Mouse (Mus musculus): ENCODE measurements around the gene Cops8. TPM values are rescaled to one million over a fixed set of nuclear protein-coding genes. Genes with fewer than 3 reads are reported as not detected.
A peak's percentile ranks its signal among the peaks of the same experiment; 100 is the strongest.

Cops8 gene
- total and polyA plus RNA-seq, 3 experiments = 58.6 to 113 (median 98.2) TPM

DNA sequence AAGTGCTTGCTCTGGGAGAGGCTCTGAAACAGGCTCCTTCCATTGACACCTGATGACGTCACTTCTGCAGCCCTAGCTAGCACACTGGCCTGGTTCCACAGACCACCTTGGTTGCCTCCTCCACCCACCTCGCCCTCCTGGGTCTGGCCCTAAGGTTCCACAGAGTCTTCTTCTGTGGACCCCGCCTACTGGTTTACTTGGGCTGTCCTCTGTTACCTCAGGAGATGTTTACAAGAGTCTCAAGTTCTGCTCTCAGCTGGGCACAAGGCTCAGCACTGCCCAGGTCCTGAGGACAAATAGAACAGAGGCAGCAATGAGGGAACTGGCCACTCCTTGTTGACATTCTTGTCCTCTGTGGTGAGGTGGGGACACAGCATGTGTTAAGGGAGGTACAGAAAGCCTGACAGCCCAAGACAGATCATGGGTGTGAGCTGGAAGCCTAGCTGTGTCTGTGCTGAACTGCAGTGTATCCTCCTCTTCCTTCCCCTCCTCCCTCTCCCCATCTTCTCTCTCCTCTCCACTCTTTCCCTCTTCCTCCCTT is 31.5 kb downstream of the Cops8 start:
- H3K9me3 ChIP-seq (replicated peaks; ENCODE audit: low read length) = no peaks in the 10 kb centered on the region
- TF ChIP-seq ELF1 (IDR thresholded peaks at IDR 0.05; ENCODE audit: low read depth, low read length) (no peak), ZNF384 (IDR thresholded peaks at IDR 0.05; ENCODE audit: low read depth, low read length) (no peak), RAD21 (IDR thresholded peaks at IDR 0.05; ENCODE audit: low read depth, low read length) (no peak), SIN3A (IDR thresholded peaks at IDR 0.05; ENCODE audit: low read length) (no peak), MAX (IDR thresholded peaks at IDR 0.05; ENCODE audit: low read length) (no peak)
- H3K27ac ChIP-seq (ENCODE audit: insufficient read depth, low read depth) = no peak overlapping the region
- in situ Hi-C loops (cut with MboI; ENCODE audit: low pct_ligation_motif_present, low pct_unique_long_range_greater_than_20kb, low sequenced_read_pairs) = no loop called here
- no peak for DNase-seq (ENCODE audit: extremely low read depth)
- dilution Hi-C loops (cut with MboI; ENCODE audit: extremely low pct_ligation_motif_present, extremely low pct_unique_long_range_greater_than_20kb, low sequenced_read_pairs) = no loop called here
- peaks cover 91% of the 10 kb centered on the region for H3K27me3 ChIP-seq (replicated peaks)
- no peaks in the 10 kb centered on the region for H3K36me3 ChIP-seq (replicated peaks in 1 of 2; ENCODE audit: control insufficient read depth in 1 of 2, insufficient read depth in 1 of 2, low read length in 1 of 2)
- no peak overlapping the region for H3K4me2 ChIP-seq (ENCODE audit: insufficient read depth, low read depth, poor library complexity, severe bottlenecking)
- H3K4me3 ChIP-seq (replicated peaks in 1 of 3; ENCODE audit: low read depth in 2 of 3, low read length in 2 of 3, poor library complexity in 1 of 3) = no peak overlapping the region
- no peak overlapping the region for H3K9ac ChIP-seq (ENCODE audit: insufficient read depth, low read depth)
- H3K79me2 ChIP-seq (replicated peaks; ENCODE audit: control insufficient read depth, extremely low read depth, insufficient read depth, poor library complexity, severe bottlenecking) = no peaks in the 10 kb centered on the region
- no peaks in the 10 kb centered on the region for H3K4me1 ChIP-seq (ENCODE audit: control insufficient read depth in 1 of 2, insufficient read depth in 2 of 2)

DNA sequence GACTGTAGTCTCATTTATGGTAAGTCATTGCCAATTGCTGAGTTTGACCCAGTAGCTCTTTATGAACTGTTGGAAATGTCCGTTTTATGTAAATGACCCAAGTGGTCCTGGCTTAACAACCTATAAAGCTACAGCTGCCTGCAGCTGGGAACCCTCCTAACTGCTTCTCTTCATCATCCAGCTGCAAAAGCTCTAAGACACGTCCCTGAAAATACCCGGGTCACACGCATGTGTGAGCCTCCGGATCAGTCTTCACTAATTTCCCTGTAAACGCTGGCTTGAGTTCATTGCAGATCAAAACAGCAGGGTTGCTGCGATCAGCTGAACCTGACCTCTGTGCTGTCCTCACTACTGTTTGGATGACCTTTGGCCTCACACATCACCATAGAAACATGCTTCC is 35.6 kb downstream of the Cops8 start:
- H3K4me3 ChIP-seq (replicated peaks in 1 of 3; ENCODE audit: low read depth in 2 of 3, low read length in 2 of 3, poor library complexity in 1 of 3) = no peak overlapping the region
- dilution Hi-C loops (cut with MboI; ENCODE audit: extremely low pct_ligation_motif_present, extremely low pct_unique_long_range_greater_than_20kb, low sequenced_read_pairs) = no loop called here
- peaks cover 86% of the 10 kb centered on the region for H3K27me3 ChIP-seq (replicated peaks)

DNA sequence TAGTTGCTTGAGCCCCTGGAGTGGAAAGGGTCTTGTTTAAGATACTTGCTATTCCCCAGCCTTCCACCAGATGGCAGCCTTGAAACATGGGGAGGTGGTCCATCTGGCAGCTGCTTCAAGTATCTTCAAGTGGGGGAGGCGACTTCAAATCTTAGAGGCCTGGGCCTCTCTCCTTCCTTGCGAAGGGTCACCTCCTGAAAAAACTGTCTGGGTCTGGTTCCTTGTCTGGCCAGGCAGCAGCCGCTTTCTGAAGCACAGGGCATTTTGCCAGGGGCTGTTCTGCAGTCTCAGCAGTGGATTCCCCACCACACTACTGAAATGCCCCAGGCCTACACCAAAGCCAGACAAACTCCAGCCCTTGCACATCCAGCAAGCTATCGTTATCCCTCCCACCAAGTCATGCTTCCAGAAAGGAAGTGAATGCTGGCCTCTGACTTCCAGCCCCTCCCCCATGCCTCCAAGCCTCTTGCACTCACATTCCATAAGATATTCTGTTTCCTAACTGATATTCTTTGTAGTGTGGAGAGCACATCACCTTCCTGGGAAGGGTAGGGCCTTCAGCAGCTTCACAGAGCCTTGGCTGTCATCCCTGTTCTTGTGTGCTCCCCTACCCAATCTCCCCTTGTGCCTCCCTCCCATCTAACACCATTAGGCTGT is 48.1 kb downstream of the Cops8 start:
- Histone ChIP-seq H3K27me3 (replicated peaks) (peaks cover 92% of the 10 kb centered on the region), H3K27ac (ENCODE audit: insufficient read depth, low read depth) (no peak overlapping the region), H3K4me2 (ENCODE audit: insufficient read depth, low read depth, poor library complexity, severe bottlenecking) (no peak overlapping the region), H3K79me2 (replicated peaks; ENCODE audit: control insufficient read depth, extremely low read depth, insufficient read depth, poor library complexity, severe bottlenecking) (no peaks in the 10 kb centered on the region), H3K4me3 (replicated peaks in 1 of 3; ENCODE audit: low read depth in 2 of 3, low read length in 2 of 3, poor library complexity in 1 of 3) (no peak overlapping the region), H3K4me1 (ENCODE audit: control insufficient read depth in 1 of 2, insufficient read depth in 2 of 2) (no peaks in the 10 kb centered on the region), H3K36me3 (replicated peaks in 1 of 2; ENCODE audit: control insufficient read depth in 1 of 2, insufficient read depth in 1 of 2, low read length in 1 of 2) (no peaks in the 10 kb centered on the region), H3K9me3 (replicated peaks; ENCODE audit: low read length) (no peaks in the 10 kb centered on the region), H3K9ac (ENCODE audit: insufficient read depth, low read depth) (no peak overlapping the region)
- dilution Hi-C loops (cut with MboI; ENCODE audit: extremely low pct_ligation_motif_present, extremely low pct_unique_long_range_greater_than_20kb, low sequenced_read_pairs) = no loop called here
- peak; percentile 42 for DNase-seq (ENCODE audit: extremely low read depth)
- in situ Hi-C loops (cut with MboI; ENCODE audit: low pct_ligation_motif_present, low pct_unique_long_range_greater_than_20kb, low sequenced_read_pairs) = no loop called here
- TF ChIP-seq CHD2 (IDR thresholded peaks at IDR 0.05; ENCODE audit: low read length) = no peak
- no peak for TF ChIP-seq E2F4 (IDR thresholded peaks at IDR 0.05; ENCODE audit: insufficient replicate concordance, low read depth, low read length)
- TF ChIP-seq ZC3H11A (IDR thresholded peaks at IDR 0.05; ENCODE audit: low read depth, low read length) = peak; percentile 68
- TF ChIP-seq SMC3 (IDR thresholded peaks at IDR 0.05; ENCODE audit: low read depth, low read length) = peak; percentile 92
- TF ChIP-seq ELF1 (IDR thresholded peaks at IDR 0.05; ENCODE audit: low read depth, low read length) = no peak
- no peak for TF ChIP-seq ZMIZ1 (IDR thresholded peaks at IDR 0.05; ENCODE audit: low read depth, low read length)
- no peak for TF ChIP-seq ETS1 (conservative IDR thresholded peaks at IDR 0.05; ENCODE audit: low read depth, low read length)
- TF ChIP-seq SIN3A (IDR thresholded peaks at IDR 0.05; ENCODE audit: low read length) = no peak
- peak; percentile 93 for TF ChIP-seq RAD21 (IDR thresholded peaks at IDR 0.05; ENCODE audit: low read depth, low read length)
- TF ChIP-seq MAX (IDR thresholded peaks at IDR 0.05; ENCODE audit: low read length) = no peak
- TF ChIP-seq USF2 (conservative IDR thresholded peaks at IDR 0.05; ENCODE audit: low read depth, low read length) = no peak
- no peak for TF ChIP-seq MAFK (IDR thresholded peaks at IDR 0.05; ENCODE audit: insufficient replicate concordance, low read length)
- TF ChIP-seq POLR2A (IDR thresholded peaks at IDR 0.05; ENCODE audit: low read depth, low read length) = no peak
- no peak for TF ChIP-seq MAZ (IDR thresholded peaks at IDR 0.05; ENCODE audit: low read depth, low read length)
- no peak for TF ChIP-seq MYC (IDR thresholded peaks at IDR 0.05; ENCODE audit: low read depth, low read length)
- TF ChIP-seq KAT2A (IDR thresholded peaks at IDR 0.05; ENCODE audit: insufficient replicate concordance, low read length) = no peak
- TF ChIP-seq RCOR1 (conservative IDR thresholded peaks at IDR 0.05; ENCODE audit: low read depth, low read length) = no peak

More for the DNA sequence above, 35.6 kb downstream of the Cops8 start:
- Histone ChIP-seq H3K4me2 (ENCODE audit: insufficient read depth, low read depth, poor library complexity, severe bottlenecking) (no peak overlapping the region), H3K27ac (ENCODE audit: insufficient read depth, low read depth) (no peak overlapping the region), H3K9me3 (replicated peaks; ENCODE audit: low read length) (no peaks in the 10 kb centered on the region), H3K4me1 (ENCODE audit: control insufficient read depth in 1 of 2, insufficient read depth in 2 of 2) (no peaks in the 10 kb centered on the region), H3K36me3 (replicated peaks in 1 of 2; ENCODE audit: control insufficient read depth in 1 of 2, insufficient read depth in 1 of 2, low read length in 1 of 2) (no peaks in the 10 kb centered on the region), H3K79me2 (replicated peaks; ENCODE audit: control insufficient read depth, extremely low read depth, insufficient read depth, poor library complexity, severe bottlenecking) (no peaks in the 10 kb centered on the region), H3K9ac (ENCODE audit: insufficient read depth, low read depth) (no peak overlapping the region)
- no peak for DNase-seq (ENCODE audit: extremely low read depth)
- in situ Hi-C loops (cut with MboI; ENCODE audit: low pct_ligation_motif_present, low pct_unique_long_range_greater_than_20kb, low sequenced_read_pairs) = no loop called here
- TF ChIP-seq MAX (IDR thresholded peaks at IDR 0.05; ENCODE audit: low read length) (no peak), MAZ (IDR thresholded peaks at IDR 0.05; ENCODE audit: low read depth, low read length) (no peak), ZKSCAN1 (IDR thresholded peaks at IDR 0.05; ENCODE audit: borderline replicate concordance, low read depth, low read length) (no peak), USF1 (IDR thresholded peaks at IDR 0.05; ENCODE audit: low read depth, low read length) (no peak), GABPA (IDR thresholded peaks at IDR 0.05; ENCODE audit: insufficient replicate concordance, low read depth, low read length) (no peak), KAT2A (IDR thresholded peaks at IDR 0.05; ENCODE audit: insufficient replicate concordance, low read length) (no peak), NRF1 (IDR thresholded peaks at IDR 0.05; ENCODE audit: low read depth, low read length) (no peak), E2F4 (IDR thresholded peaks at IDR 0.05; ENCODE audit: insufficient replicate concordance, low read depth, low read length) (no peak), CHD2 (IDR thresholded peaks at IDR 0.05; ENCODE audit: low read length) (no peak), ELF1 (IDR thresholded peaks at IDR 0.05; ENCODE audit: low read depth, low read length) (no peak), POLR2A (IDR thresholded peaks at IDR 0.05; ENCODE audit: low read depth, low read length) (no peak), ZMIZ1 (IDR thresholded peaks at IDR 0.05; ENCODE audit: low read depth, low read length) (no peak), CHD1 (IDR thresholded peaks at IDR 0.05; ENCODE audit: low read depth, low read length) (no peak), HCFC1 (IDR thresholded peaks at IDR 0.05; ENCODE audit: low read depth, low read length) (no peak), NELFE (IDR thresholded peaks at IDR 0.05; ENCODE audit: low read depth, low read length) (no peak), MXI1 (IDR thresholded peaks at IDR 0.05; ENCODE audit: low read depth, low read length) (no peak), CTCF (conservative IDR thresholded peaks at IDR 0.05 in 1 of 2, IDR thresholded peaks at IDR 0.05 in 1 of 2; ENCODE audit: low read depth in 2 of 2, low read length in 2 of 2) (no peak), SMC3 (IDR thresholded peaks at IDR 0.05; ENCODE audit: low read depth, low read length) (no peak)

All from CH12.LX (cell line).